Mouse (Mus musculus): Measurements from ENCODE around the gene Dynll1.

DNA sequence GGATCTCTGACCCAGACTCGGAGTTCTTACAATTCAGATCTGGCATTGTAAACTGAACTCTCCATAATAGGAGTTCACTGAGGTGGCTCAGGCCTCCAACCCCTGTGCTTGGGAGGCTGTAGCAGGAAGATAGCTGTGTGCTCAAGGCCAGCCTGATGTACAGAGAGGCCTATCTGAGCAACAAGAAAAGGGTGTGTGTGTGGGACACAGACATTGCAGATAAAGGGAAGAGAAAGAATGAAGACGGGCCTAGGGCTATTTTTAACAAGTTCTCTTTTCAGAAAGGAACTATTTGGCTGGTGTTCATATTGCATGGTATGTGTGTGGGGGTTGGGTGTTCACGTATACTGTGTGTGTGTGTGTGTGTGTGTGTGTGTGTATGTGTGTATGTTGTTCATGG, 32.8 kb upstream of the Dynll1 start:
- TF ChIP-seq CTCF (IDR thresholded peaks at IDR 0.05; ENCODE audit: extremely low read depth, insufficient read length, insufficient replicate concordance, low read depth, low read length) (no peak), POLR2A (IDR thresholded peaks at IDR 0.05; ENCODE audit: low read depth, low read length) (no peak)
